ENCODE assay signal across 8 mouse cellular contexts in genomic region chr11:99189154-99189582, GRCm38 (mm10). TPM values are rescaled to one million over a fixed set of nuclear protein-coding genes. Genes with fewer than 3 reads are reported as not detected.
DNase-seq lines count a peak whose midpoint lies in the region; ATAC-seq lines count a peak whose summit lies in the region.
"Had no signal": no experiment of that assay in that cellular context is flagged by ENCODE, and none has a peak within 500 bp of the region (broad histone marks: within the 10 kb centered on the region; RNA-seq: fewer than 3 reads in every experiment).

No protein-coding gene starts in this region.

- no peak overlapping the region for H3K9ac ChIP-seq in neural tube, embryonic 15.5 days (replicated peaks)
- H3K9ac ChIP-seq: heart, embryonic 15.5 days had no signal

- no peaks in the 10 kb centered on the region for H3K9me3 ChIP-seq in neural tube, embryonic 15.5 days (replicated peaks)
- H3K9me3 ChIP-seq: heart, embryonic 15.5 days had no signal

- no peak overlapping the region for H3K4me2 ChIP-seq in neural tube, embryonic 15.5 days
- H3K4me2 ChIP-seq: heart, embryonic 15.5 days had no signal

- H3K27ac ChIP-seq in neural tube, embryonic 15.5 days (replicated peaks), result no peak overlapping the region
- H3K27ac ChIP-seq: heart, embryonic 15.5 days had no signal

- ATAC-seq in neural tube, embryonic 15.5 days (ENCODE audit: low FRiP score), result no peak
- peak; percentile 92 for ATAC-seq in common myeloid progenitor, adult 5-6 weeks (replicated peaks; ENCODE audit: low read depth, poor library complexity, severe bottlenecking)

- no peaks in the 10 kb centered on the region for H3K27me3 ChIP-seq in neural tube, embryonic 15.5 days (replicated peaks)

- no peaks in the 10 kb centered on the region for H3K4me1 ChIP-seq in neural tube, embryonic 15.5 days
- H3K4me1 ChIP-seq: heart, embryonic 15.5 days had no signal

- WGBS in neural tube, embryonic 15.5 days, result 24% methylated on average over 14 of the region's 14 CpGs

- H3K36me3 ChIP-seq in neural tube, embryonic 15.5 days, result no peaks in the 10 kb centered on the region
- H3K36me3 ChIP-seq: heart, embryonic 15.5 days had no signal

- DNase-seq in neural tube, embryonic 10.5 days (ENCODE audit: extremely low spot score, low spot score), result peak; percentile 49
- DNase-seq in adrenal gland, adult (ENCODE audit: inconsistent age in 2 of 2, low spot score in 1 of 2), result peak; percentile 31 to 82
- DNase-seq in induced T-regulatory cell, adult 2 months (ENCODE audit: low read depth), result peak; percentile 90
- DNase-seq in lung, postnatal 25 days (ENCODE audit: low spot score), result peak; percentile 67
- DNase-seq in spleen, adult 18-20 months, result peak; percentile 68 to 76

- no peak overlapping the region for H3K4me3 ChIP-seq in neural tube, embryonic 15.5 days (replicated peaks)
- H3K4me3 ChIP-seq: heart, embryonic 15.5 days had no signal

RNA-seq across cellular contexts. Expression of gene Ccr7, which starts 34.3 kb away (rescaled TPM):
- 0.52 TPM in 1 of 2 replicates, not detected in the other for polyA plus RNA-seq in neural tube, embryonic 15.5 days (2015; fragmentation: Nextera tagmentation; extraction: Ambion mirVana)
- not detected in 2 replicates for total RNA-seq in common myeloid progenitor, adult 5-6 weeks (2017)

RNA-seq across cellular contexts. Expression of gene Smarce1, which starts 41.6 kb away (rescaled TPM):
- polyA plus RNA-seq in neural tube, embryonic 15.5 days (2015; fragmentation: Nextera tagmentation; extraction: Ambion mirVana), result 221 and 227 TPM in 2 replicates
- 222 and 341 TPM in 2 replicates for total RNA-seq in common myeloid progenitor, adult 5-6 weeks (2017)

RNA-seq across cellular contexts. Expression of gene Krt222, which starts 54.7 kb away (rescaled TPM):
- polyA plus RNA-seq in neural tube, embryonic 15.5 days (2015; fragmentation: Nextera tagmentation; extraction: Ambion mirVana), result 11.9 and 12.7 TPM in 2 replicates
- not detected in 2 replicates for total RNA-seq in common myeloid progenitor, adult 5-6 weeks (2017)
